Mouse (Mus musculus) naive thymus-derived CD4-positive, alpha-beta T cell, adult 5 months (primary cell): ENCODE results near the gene Nptx2. TPM values are rescaled to one million over a fixed set of nuclear protein-coding genes. Genes with fewer than 3 reads are reported as not detected.

ENCODE experiments used
- polyA plus RNA-seq: library from polyadenylated mRNA; unstranded; fragments of 100-300 nt; shearing (Covaris generic); gene quantifications from one replicate; pipeline ENCODE4 v1.2.1, GENCODE M21; 2017

The Nptx2 gene
- polyA plus RNA-seq = not detected

GRCm38 (mm10) chr5:144545653-144546422, at the start of gene Nptx2:
Gene Nptx2, plus strand, starts transcription at chr5:144545902.

Other genes with a start within 250 kb of the Nptx2 start
- 0.91 TPM for gene Baiap2l1, start 187.8 kb upstream of the Nptx2 start, polyA plus RNA-seq
- not detected for gene Tmem130, start 215.9 kb downstream of the Nptx2 start, polyA plus RNA-seq
- 43.7 TPM for gene Trrap, start 221.8 kb downstream of the Nptx2 start, polyA plus RNA-seq